Mouse (Mus musculus) forebrain, embryonic 13.5 days (tissue): ENCODE measurements around the gene Inafm1. TPM values are rescaled to one million over a fixed set of nuclear protein-coding genes. Genes with fewer than 3 reads are reported as not detected.
"Not testable (repeated sequence)": the region's sequence is repeated elsewhere in the genome, so short reads cannot be mapped to it uniquely, and the experiment has no call there.

Experiments
- ATAC-seq: fragments of 200-750 bp; cut with Nextera tagmentation; 2 replicates; pipeline ENCODE4 v1.8.0; 2017
- H3K27ac ChIP-seq: fragments of 300-500 bp; sonication (generic); 2 replicates; pipeline ENCODE4 v1.5.1; 2015; ENCODE audit warnings: inconsistent platforms, mild to moderate bottlenecking, moderate library complexity
- H3K27me3 ChIP-seq: fragments of 300-500 bp; sonication (generic); 2 replicates; pipeline ENCODE4 v1.6.1; 2015; ENCODE audit warnings: mild to moderate bottlenecking, inconsistent platforms
- H3K36me3 ChIP-seq: fragments of 300-500 bp; sonication (generic); 2 replicates; pipeline ENCODE4 v1.6.1; 2015; ENCODE audit warnings: mild to moderate bottlenecking, inconsistent platforms; ENCODE audit not compliant: poor library complexity, severe bottlenecking
- H3K4me1 ChIP-seq: fragments of 300-500 bp; sonication (generic); 2 replicates; pipeline ENCODE4 v1.6.1; 2015; ENCODE audit warnings: inconsistent platforms
- H3K4me2 ChIP-seq: fragments of 300-500 bp; sonication (generic); 2 replicates; pipeline ENCODE4 v1.6.1; 2015; ENCODE audit warnings: inconsistent platforms, mild to moderate bottlenecking, moderate library complexity
- H3K4me3 ChIP-seq: fragments of 300-500 bp; sonication (generic); 2 replicates; pipeline ENCODE4 v1.5.1; 2015; ENCODE audit warnings: mild to moderate bottlenecking, inconsistent platforms
- H3K9ac ChIP-seq: fragments of 300-500 bp; sonication (generic); 2 replicates; pipeline ENCODE4 v1.6.1; 2015; ENCODE audit warnings: mild to moderate bottlenecking, inconsistent platforms
- H3K9me3 ChIP-seq: fragments of 300-500 bp; sonication (generic); replicated peaks from 2 replicates; pipeline ENCODE4 v1.6.1; 2016; ENCODE audit warnings: inconsistent platforms
- WGBS: fragments of 180-500 bp; shearing (Covaris S2); methylation state at CpG from one replicate; pipeline ENCODE4 v1.1.7; 2015; 5-methylcytosine and 5-hydroxymethylcytosine counted together
- polyA plus RNA-seq: library from polyadenylated mRNA; unstranded; fragments of >200 nt; fragmentation: Nextera tagmentation; extraction: Ambion mirVana; gene quantifications from 2 replicates; pipeline ENCODE4 v1.2.1, GENCODE M21; 2015

The Inafm1 gene
- polyA plus RNA-seq, 1 experiment from 2014 or later: 14.0 TPM

- H3K4me1 ChIP-seq, H3K9ac ChIP-seq, H3K9me3 ChIP-seq, H3K27me3 ChIP-seq, H3K36me3 ChIP-seq, H3K4me2 ChIP-seq, H3K4me3 ChIP-seq, ATAC-seq, H3K27ac ChIP-seq: not testable (repeated sequence)
- WGBS: 79% methylated on average over 4 of the region's 4 CpGs
Measured at GRCm38 (mm10) chr7:16255963-16256362, 17.5 kb downstream of the Inafm1 start.

DNA sequence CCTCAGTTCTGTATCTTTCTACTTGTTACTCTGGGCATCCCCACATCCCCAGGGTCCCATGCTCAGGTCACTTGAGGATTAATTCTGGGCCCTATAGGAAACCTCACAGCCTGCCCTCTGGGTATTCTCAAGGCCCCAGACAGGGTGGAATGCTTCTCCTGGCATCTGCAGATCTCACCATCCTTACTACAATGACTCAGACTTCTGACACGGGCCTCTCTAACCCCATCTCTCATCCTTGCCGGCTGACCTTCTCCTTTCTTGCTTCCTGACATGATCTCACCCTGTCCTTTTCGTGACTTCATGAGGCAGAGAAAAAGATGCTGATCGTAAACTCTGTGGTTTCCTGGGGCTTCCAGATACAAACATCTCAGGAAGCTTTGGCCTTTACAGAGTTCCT is 19.2 kb downstream of the Inafm1 start:
- no peak for ATAC-seq
- no peak overlapping the region for H3K27ac ChIP-seq
- WGBS: 74% methylated on average over 4 of the region's 4 CpGs
- no peak overlapping the region for H3K9ac ChIP-seq
- no peaks in the 10 kb centered on the region for H3K9me3 ChIP-seq
- H3K4me3 ChIP-seq: no peak overlapping the region
- no peaks in the 10 kb centered on the region for H3K36me3 ChIP-seq
- no peak overlapping the region for H3K4me2 ChIP-seq
- no peaks in the 10 kb centered on the region for H3K27me3 ChIP-seq
- no peaks in the 10 kb centered on the region for H3K4me1 ChIP-seq

DNA sequence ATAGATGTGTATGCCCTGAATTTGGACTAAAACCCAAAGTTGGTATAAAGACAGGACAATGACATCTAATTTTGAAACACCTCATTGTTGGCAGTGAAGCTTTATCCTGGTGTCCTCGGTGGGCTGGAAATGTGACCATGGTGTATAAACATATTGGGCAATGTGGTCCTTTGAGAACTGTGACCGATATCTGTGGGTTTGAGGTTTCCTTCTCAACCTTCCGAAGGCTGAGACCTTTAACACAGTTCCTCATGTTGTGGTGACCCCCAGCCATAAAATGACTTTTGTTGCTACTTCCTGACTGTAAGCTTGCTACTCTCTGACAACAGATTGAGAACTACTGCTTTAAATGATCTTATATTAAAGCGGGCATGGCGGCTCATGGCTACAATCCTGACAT is 22.7 kb downstream of the Inafm1 start:
- H3K36me3 ChIP-seq: no peaks in the 10 kb centered on the region
- H3K4me2 ChIP-seq: no peak overlapping the region
- no peak overlapping the region for H3K27ac ChIP-seq
- H3K4me3 ChIP-seq: no peak overlapping the region
- H3K9ac ChIP-seq: no peak overlapping the region
- H3K9me3 ChIP-seq: no peaks in the 10 kb centered on the region
- 87% methylated on average over 5 of the region's 5 CpGs for WGBS
- H3K27me3 ChIP-seq: no peaks in the 10 kb centered on the region
- no peaks in the 10 kb centered on the region for H3K4me1 ChIP-seq
- no peak for ATAC-seq

DNA sequence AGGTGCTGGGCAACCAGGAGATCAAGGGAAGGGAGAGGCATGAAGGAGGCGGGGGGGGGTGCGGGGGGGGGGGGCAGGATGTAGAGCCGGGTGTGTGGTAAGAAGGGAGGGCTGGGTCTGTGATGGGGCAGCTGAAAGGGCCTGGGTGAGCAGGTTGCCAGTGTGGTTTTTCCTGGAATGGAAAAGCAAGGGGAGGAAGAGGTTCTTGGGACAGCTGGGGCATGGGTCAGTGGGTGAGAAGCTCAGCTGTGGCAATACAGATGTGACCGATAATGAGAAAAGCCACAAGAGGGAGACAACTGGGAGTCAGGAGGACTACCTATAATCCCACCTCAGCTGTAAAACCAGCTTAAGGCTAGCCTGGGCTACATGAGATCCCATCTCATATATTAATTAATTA is 27.5 kb downstream of the Inafm1 start:
- Histone ChIP-seq H3K36me3 (no peaks in the 10 kb centered on the region), H3K27ac (no peak overlapping the region), H3K4me2 (no peak overlapping the region), H3K9ac (no peak overlapping the region), H3K9me3 (no peaks in the 10 kb centered on the region), H3K4me3 (no peak overlapping the region), H3K4me1 (no peaks in the 10 kb centered on the region), H3K27me3 (no peaks in the 10 kb centered on the region)
- 47% methylated on average over 2 of the region's 4 CpGs for WGBS
- no peak for ATAC-seq

- no peak within 1 kb of the TSS for H3K9ac ChIP-seq
- H3K4me2 ChIP-seq: no peak within 1 kb of the TSS
- H3K27me3 ChIP-seq: no peaks in the 10 kb centered on the region
- no peaks in the 10 kb centered on the region for H3K36me3 ChIP-seq
- ATAC-seq: no peak
- H3K4me3 ChIP-seq: no peak within 1 kb of the TSS
- H3K9me3 ChIP-seq: no peaks in the 10 kb centered on the region
- no peaks in the 10 kb centered on the region for H3K4me1 ChIP-seq
- WGBS: 85% methylated on average over 5 of the region's 5 CpGs
- H3K27ac ChIP-seq: no peak within 1 kb of the TSS
Measured at GRCm38 (mm10) chr7:16244067-16244466, 29.4 kb downstream of the Inafm1 start, which contains the start of gene C5ar2. C5ar2 (minus strand) TSS chr7:16244154.

- no peak overlapping the region for H3K4me2 ChIP-seq
- H3K27me3 ChIP-seq: no peaks in the 10 kb centered on the region
- ATAC-seq: no peak
- no peak overlapping the region for H3K27ac ChIP-seq
- H3K4me1 ChIP-seq: no peaks in the 10 kb centered on the region
- no peak overlapping the region for H3K4me3 ChIP-seq
- no peaks in the 10 kb centered on the region for H3K9me3 ChIP-seq
- WGBS: 91% methylated on average over 6 of the region's 6 CpGs
- H3K36me3 ChIP-seq: no peaks in the 10 kb centered on the region
- H3K9ac ChIP-seq: no peak overlapping the region
Measured at GRCm38 (mm10) chr7:16242198-16242597, 31.2 kb downstream of the Inafm1 start.

GRCm38 (mm10) chr7:16241787-16242186 is 31.6 kb downstream of the Inafm1 start:
- Histone ChIP-seq H3K4me2 (no peak overlapping the region), H3K4me3 (no peak overlapping the region), H3K9ac (no peak overlapping the region), H3K27ac (no peak overlapping the region), H3K4me1 (no peaks in the 10 kb centered on the region), H3K9me3 (no peaks in the 10 kb centered on the region), H3K27me3 (no peaks in the 10 kb centered on the region), H3K36me3 (no peaks in the 10 kb centered on the region)
- WGBS: 69% methylated on average over 11 of the region's 11 CpGs
- ATAC-seq: no peak

GRCm38 (mm10) chr7:16240978-16241303 is 32.5 kb downstream of the Inafm1 start:
- Histone ChIP-seq H3K9ac (no peak overlapping the region), H3K9me3 (no peaks in the 10 kb centered on the region), H3K36me3 (no peaks in the 10 kb centered on the region), H3K27ac (no peak overlapping the region), H3K4me3 (no peak overlapping the region), H3K4me2 (no peak overlapping the region), H3K27me3 (no peaks in the 10 kb centered on the region), H3K4me1 (no peaks in the 10 kb centered on the region)
- ATAC-seq: no peak
- 98% methylated on average over 1 of the region's 1 CpGs for WGBS

DNA sequence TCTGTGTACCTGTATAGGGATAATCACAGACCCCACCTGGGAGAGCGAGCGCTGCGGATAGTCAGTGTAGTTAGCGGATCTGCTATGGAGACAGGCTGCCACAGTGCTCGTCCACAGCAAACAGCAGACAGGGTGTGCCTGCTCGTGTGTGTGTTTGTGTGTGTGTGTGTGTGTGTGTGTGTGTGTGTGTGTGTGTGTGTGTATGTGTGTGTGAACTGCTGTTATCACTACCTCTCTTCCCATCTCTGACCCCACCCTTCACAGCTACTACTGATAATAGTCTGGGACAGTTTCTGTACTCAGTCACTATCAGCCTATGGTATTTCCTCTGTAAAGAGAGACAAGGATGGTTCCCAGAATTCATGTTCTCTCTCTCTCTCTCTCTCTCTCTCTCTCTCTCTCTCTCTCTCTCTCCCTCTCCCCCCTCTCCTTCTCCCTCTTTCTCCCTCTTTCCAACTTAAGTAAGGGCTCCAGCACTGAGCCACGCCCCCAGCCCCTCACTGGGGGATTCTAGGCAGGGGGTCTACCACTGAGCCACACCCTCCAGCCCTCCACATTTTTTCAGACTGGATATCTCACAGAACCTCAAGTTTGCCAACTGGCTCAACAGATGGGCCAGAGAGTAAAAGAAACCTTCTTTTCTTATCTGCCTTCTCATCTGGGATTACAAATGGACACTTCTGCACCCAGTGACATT is 33.0 kb downstream of the Inafm1 start:
- H3K27ac ChIP-seq: no peak overlapping the region
- H3K9ac ChIP-seq: no peak overlapping the region
- ATAC-seq: no peak
- no peaks in the 10 kb centered on the region for H3K27me3 ChIP-seq
- no peaks in the 10 kb centered on the region for H3K36me3 ChIP-seq
- H3K4me3 ChIP-seq: no peak overlapping the region
- 80% methylated on average over 7 of the region's 7 CpGs for WGBS
- H3K4me2 ChIP-seq: no peak overlapping the region
- no peaks in the 10 kb centered on the region for H3K4me1 ChIP-seq
- H3K9me3 ChIP-seq: no peaks in the 10 kb centered on the region

GRCm38 (mm10) chr7:16239554-16239997 is 33.8 kb downstream of the Inafm1 start:
- no peaks in the 10 kb centered on the region for H3K36me3 ChIP-seq
- H3K4me1 ChIP-seq: no peaks in the 10 kb centered on the region
- H3K27ac ChIP-seq: no peak overlapping the region
- no peak overlapping the region for H3K4me3 ChIP-seq
- H3K9me3 ChIP-seq: no peaks in the 10 kb centered on the region
- no peaks in the 10 kb centered on the region for H3K27me3 ChIP-seq
- ATAC-seq: no peak
- H3K4me2 ChIP-seq: no peak overlapping the region
- no peak overlapping the region for H3K9ac ChIP-seq
- WGBS: 73% methylated on average over 9 of the region's 9 CpGs

- no peak overlapping the region for H3K9ac ChIP-seq
- no peak overlapping the region for H3K27ac ChIP-seq
- no peak overlapping the region for H3K4me2 ChIP-seq
- no peaks in the 10 kb centered on the region for H3K4me1 ChIP-seq
- ATAC-seq: no peak
- H3K27me3 ChIP-seq: peaks cover 10% of the 10 kb centered on the region
- no peaks in the 10 kb centered on the region for H3K36me3 ChIP-seq
- no peak overlapping the region for H3K4me3 ChIP-seq
- H3K9me3 ChIP-seq: 0 out of 2 replicates have a peak, but pooled peaks cover 14% of the 10 kb centered on the region
- 65% methylated on average over 5 of the region's 5 CpGs for WGBS
Measured at GRCm38 (mm10) chr7:16229869-16230268, 43.5 kb downstream of the Inafm1 start.
